Mouse (Mus musculus): Measurements from ENCODE around the gene Sun3.

- TF ChIP-seq CTCF (IDR thresholded peaks at IDR 0.05; ENCODE audit: low read depth, low read length) = no peak
- TF ChIP-seq GATA1 (IDR thresholded peaks at IDR 0.05; ENCODE audit: borderline replicate concordance, low read length) = no peak
- no peak for TF ChIP-seq GATA2 (IDR thresholded peaks at IDR 0.05; ENCODE audit: borderline replicate concordance, low read depth, low read length)
- TF ChIP-seq TAL1 (conservative IDR thresholded peaks at IDR 0.05; ENCODE audit: low read depth, low read length) = no peak
- no peak for TF ChIP-seq POLR2AphosphoS5 (IDR thresholded peaks at IDR 0.05; ENCODE audit: insufficient replicate concordance, low read depth, low read length)
These were observed 1.4 kb upstream of the Sun3 start for GRCm38 (mm10) chr11:9050241-9050640.
